Mouse (Mus musculus) G1E (cell line): ENCODE measurements around the gene Olfr1282. TPM values are rescaled to one million over a fixed set of nuclear protein-coding genes. Genes with fewer than 3 reads are reported as not detected.
"Not testable (repeated sequence)": the region's sequence is repeated elsewhere in the genome, so short reads cannot be mapped to it uniquely, and the experiment has no call there.

ENCODE experiments used
- ATAC-seq: 2 replicates; pipeline ENCODE4 v1.8.0; 2016; ENCODE audit warnings: mild to moderate bottlenecking; ENCODE audit not compliant: insufficient number of reproducible peaks, poor library complexity, low FRiP score, severe bottlenecking; ENCODE audit errors: extremely low read depth
- DNase-seq: peaks from one replicate; pipeline ENCODE4 v3.0.0; 2012; ENCODE audit warnings: low spot score
- H3K27me3 ChIP-seq: 2 replicates; pipeline ENCODE4 v1.6.1; 2012; ENCODE audit warnings: mild to moderate bottlenecking, low read length, inconsistent platforms; ENCODE audit not compliant: insufficient read depth
- H3K36me3 ChIP-seq: replicated peaks from 2 replicates; pipeline ENCODE3; 2012; ENCODE audit warnings: mild to moderate bottlenecking, inconsistent platforms
- H3K4me1 ChIP-seq: 2 replicates; pipeline ENCODE4 v1.6.1; 2012; ENCODE audit warnings: low read depth, low read length, inconsistent platforms, mixed read lengths; ENCODE audit not compliant: insufficient read depth
- H3K4me3 ChIP-seq: 2 replicates; pipeline ENCODE4 v1.5.1; 2012; ENCODE audit warnings: low read depth, mild to moderate bottlenecking, inconsistent platforms, low read length, moderate library complexity, mixed read lengths
- H3K9me3 ChIP-seq: replicated peaks from 2 replicates; pipeline ENCODE4 v1.6.1; 2012; ENCODE audit warnings: inconsistent platforms
- CTCF ChIP-seq: IDR thresholded peaks from 2 replicates; pipeline ENCODE4 v1.5.1; 2012; ENCODE audit warnings: low read depth, low read length, inconsistent platforms, mixed read lengths
- GATA1 ChIP-seq: IDR thresholded peaks from 2 replicates; pipeline ENCODE4 v1.6.1; 2012; ENCODE audit warnings: borderline replicate concordance, low read length, inconsistent platforms, mixed read lengths
- GATA2 ChIP-seq: IDR thresholded peaks from 2 replicates; pipeline ENCODE4 v1.6.1; 2012; ENCODE audit warnings: low read depth, low read length, inconsistent platforms, borderline replicate concordance
- POLR2AphosphoS5 ChIP-seq: IDR thresholded peaks from 2 replicates; pipeline ENCODE4 v1.6.1; 2012; ENCODE audit warnings: low read depth, low read length, inconsistent platforms; ENCODE audit not compliant: insufficient replicate concordance
- TAL1 ChIP-seq: conservative IDR thresholded peaks from 2 replicates; pipeline ENCODE4 v1.6.1; 2012; ENCODE audit warnings: low read depth, low read length, inconsistent platforms, mixed read lengths
- polyA plus RNA-seq: library from polyadenylated mRNA; stranded (reverse); fragments of >175 nt; gene quantifications from 2 replicates; pipeline ENCODE4 v1.2.3, GENCODE M21; 2012
- total RNA-seq, 2 experiments: library from RNA; stranded (forward) in 1 of 2; stranded (reverse) in 1 of 2; fragments of 200-1000 nt in 1 of 2; fragments of >200 nt in 1 of 2; fragmentation: Nextera tagmentation in 1 of 2; gene quantifications; 2 replicates each; pipeline ENCODE4 v1.2.3; 2014 to 2017

The Olfr1282 gene
- total RNA-seq (2014; fragmentation: Nextera tagmentation) = not detected in 2 replicates
- 0.12 TPM in 1 of 2 replicates, not detected in the other for total RNA-seq (2017)
- not detected in 2 replicates for polyA plus RNA-seq

- H3K27me3 ChIP-seq = no peaks in the 10 kb centered on the region
- TF ChIP-seq GATA1 (no peak), POLR2AphosphoS5 (no peak), CTCF (no peak), GATA2 (no peak), TAL1 (no peak)
- H3K4me3 ChIP-seq = no peak within 1 kb of the TSS
- H3K36me3 ChIP-seq = no peaks in the 10 kb centered on the region
- no peaks in the 10 kb centered on the region for H3K9me3 ChIP-seq
- ATAC-seq (no peak), DNase-seq (no peak)
- H3K4me1 ChIP-seq = no peaks in the 10 kb centered on the region
These were observed at the start of gene Olfr1282 for GRCm38 (mm10) chr2:111335976-111336375. Gene Olfr1282 (minus strand): TSS chr2:111336076.

- DNase-seq = no peak
- Histone ChIP-seq H3K36me3 (no peaks in the 10 kb centered on the region), H3K9me3 (peaks cover 3% of the 10 kb centered on the region; the same call in 1 of the 2 replicates), H3K27me3 (no peaks in the 10 kb centered on the region), H3K4me1 (no peaks in the 10 kb centered on the region), H3K4me3 (no peak within 1 kb of the TSS)
- no peak for ATAC-seq
- TF ChIP-seq GATA1 = no peak
These were observed 39.3 kb upstream of the Olfr1282 start, which contains the start of gene Olfr1284 for GRCm38 (mm10) chr2:111375222-111375621. Gene Olfr1284 (plus strand): TSS chr2:111375522.

DNA sequence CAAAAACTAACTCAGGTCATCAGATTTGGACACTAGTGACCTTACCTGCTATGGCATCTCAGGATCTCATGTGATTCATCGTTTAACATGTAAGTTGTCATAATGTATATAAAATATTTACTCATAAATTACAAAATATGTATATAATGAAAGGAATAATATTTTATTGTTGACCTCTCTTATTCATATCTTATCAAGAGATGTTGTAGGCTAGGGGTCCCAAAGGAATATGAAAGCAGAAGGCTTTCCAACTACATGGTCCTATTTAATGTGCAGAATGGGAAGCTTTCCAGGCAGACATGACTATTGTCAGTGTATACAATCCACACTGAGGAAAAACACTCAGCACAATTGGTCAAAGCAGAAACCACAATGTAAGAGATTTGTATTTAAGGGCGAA, 30.6 kb upstream of the Olfr1282 start, which contains the start of gene Olfr1283:
Gene Olfr1283 (plus strand): TSS at position 301 of the 400 bp plus-strand sequence.
- Histone ChIP-seq H3K4me1 (no peaks in the 10 kb centered on the region), H3K36me3 (no peaks in the 10 kb centered on the region), H3K9me3 (no peaks in the 10 kb centered on the region), H3K27me3 (no peaks in the 10 kb centered on the region), H3K4me3 (no peak within 1 kb of the TSS)
- DNase-seq = no peak
- no peak for ATAC-seq
- TF ChIP-seq GATA1 (no peak), POLR2AphosphoS5 (no peak), GATA2 (no peak), CTCF (no peak), TAL1 (no peak)

DNA sequence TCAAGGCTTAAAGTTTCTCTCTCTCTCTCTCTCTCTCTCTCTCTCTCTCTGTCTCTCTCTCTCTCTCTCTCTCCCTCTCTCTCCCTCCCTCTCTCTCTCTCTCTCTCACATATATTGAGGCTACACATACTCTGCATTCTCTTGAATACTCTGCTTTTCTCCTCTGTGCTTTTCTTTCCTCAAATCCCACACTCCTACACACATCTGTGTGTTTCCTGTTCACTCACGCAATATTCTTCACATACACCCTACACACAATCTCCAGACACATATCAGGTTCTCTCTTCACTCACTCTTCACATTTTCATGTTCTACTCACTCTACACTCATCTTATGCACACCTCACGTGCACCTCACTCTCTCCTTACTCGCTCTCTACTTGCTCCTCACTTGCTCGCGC, 2.2 kb downstream of the Olfr1282 start:
- H3K4me1 ChIP-seq, H3K27me3 ChIP-seq, H3K4me3 ChIP-seq, DNase-seq, ATAC-seq, H3K36me3 ChIP-seq, H3K9me3 ChIP-seq: not testable (repeated sequence)

DNA sequence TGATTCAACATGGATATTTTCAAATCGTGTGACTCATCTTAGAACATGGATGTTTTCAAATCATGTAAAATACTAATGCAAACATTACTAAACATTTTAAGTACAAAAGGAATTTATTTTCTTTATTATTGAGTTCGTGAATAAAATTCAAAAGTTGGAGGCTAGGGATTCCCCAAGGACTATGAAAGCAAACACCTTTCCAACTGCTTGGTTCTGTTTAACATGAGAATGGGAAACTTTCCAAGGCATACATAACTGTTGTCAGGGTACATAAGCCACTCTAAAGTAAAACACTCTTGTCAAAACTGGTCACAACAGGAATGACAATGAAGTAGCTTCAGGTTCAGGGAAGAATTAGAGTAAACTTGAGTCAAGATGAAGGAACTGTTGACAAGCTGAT, 9.7 kb downstream of the Olfr1282 start, which contains the start of gene Olfr1281:
Gene Olfr1281 (plus strand): TSS at position 301 of the 400 bp plus-strand sequence.
- no peaks in the 10 kb centered on the region for H3K4me1 ChIP-seq
- DNase-seq (no peak), ATAC-seq (no peak)
- no peaks in the 10 kb centered on the region for H3K27me3 ChIP-seq
- no peak within 1 kb of the TSS for H3K4me3 ChIP-seq
- H3K9me3 ChIP-seq = no peaks in the 10 kb centered on the region
- no peaks in the 10 kb centered on the region for H3K36me3 ChIP-seq
- TF ChIP-seq CTCF (no peak), GATA2 (no peak), TAL1 (no peak)

GRCm38 (mm10) chr2:111313717-111314116, 22.2 kb downstream of the Olfr1282 start, which contains the start of gene Olfr1280:
Gene Olfr1280 (plus strand): TSS chr2:111314017.
- H3K27me3 ChIP-seq = no peaks in the 10 kb centered on the region
- DNase-seq = no peak
- ATAC-seq = no peak
- H3K9me3 ChIP-seq = no peaks in the 10 kb centered on the region
- no peak within 1 kb of the TSS for H3K4me3 ChIP-seq
- no peaks in the 10 kb centered on the region for H3K4me1 ChIP-seq
- no peaks in the 10 kb centered on the region for H3K36me3 ChIP-seq
- TF ChIP-seq GATA1 (no peak), GATA2 (no peak)

DNA sequence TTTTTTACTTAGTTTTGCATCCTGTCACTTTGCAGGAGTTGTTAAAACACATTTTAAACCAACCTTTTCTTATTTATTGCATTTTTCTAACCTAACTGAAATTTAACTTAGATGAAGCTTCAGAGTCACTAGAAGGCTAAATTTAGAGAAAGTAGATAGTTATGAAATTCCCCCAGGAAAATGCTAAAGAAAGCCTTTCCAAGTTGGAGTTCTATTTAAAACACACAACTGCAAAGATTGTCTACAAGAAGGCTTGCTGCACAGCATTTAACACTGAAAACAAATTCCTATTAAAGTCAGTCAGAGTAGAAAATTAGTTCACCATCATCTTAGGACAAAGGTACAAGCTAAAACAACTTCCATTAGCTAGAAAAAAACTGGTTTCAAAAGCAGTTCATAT, 35.5 kb downstream of the Olfr1282 start, which contains the start of gene Olfr1279:
Gene Olfr1279 (plus strand): TSS at position 262 of the 400 bp plus-strand sequence.
- Histone ChIP-seq H3K27me3 (no peaks in the 10 kb centered on the region), H3K9me3 (no peaks in the 10 kb centered on the region), H3K36me3 (no peaks in the 10 kb centered on the region), H3K4me1 (no peaks in the 10 kb centered on the region), H3K4me3 (no peak within 1 kb of the TSS)
- TF ChIP-seq TAL1 = no peak
- TF ChIP-seq GATA1 = no peak
- no peak for TF ChIP-seq POLR2AphosphoS5
- no peak for TF ChIP-seq CTCF
- no peak for TF ChIP-seq GATA2
- no peak for DNase-seq
- ATAC-seq = no peak
